Mouse (Mus musculus) hindbrain, embryonic 13.5 days (tissue): Measurements from ENCODE around the gene Gm13030. TPM values are rescaled to one million over a fixed set of nuclear protein-coding genes. Genes with fewer than 3 reads are reported as not detected.
A peak's percentile ranks its signal among the peaks of the same experiment; 100 is the strongest.
"Not testable (repeated sequence)": the region's sequence is repeated elsewhere in the genome, so short reads cannot be mapped to it uniquely, and the experiment has no call there.

ENCODE experiments used
- ATAC-seq: fragments of 200-750 bp; cut with Nextera tagmentation; 2 replicates; pipeline ENCODE4 v1.8.0; 2017; ENCODE audit warnings: moderate TSS enrichment; ENCODE audit not compliant: low FRiP score
- H3K27ac ChIP-seq: fragments of 300-500 bp; sonication (generic); 2 replicates; pipeline ENCODE4 v1.5.1; 2015; ENCODE audit warnings: inconsistent platforms, mild to moderate bottlenecking, moderate library complexity
- H3K27me3 ChIP-seq: fragments of 300-500 bp; sonication (generic); 2 replicates; pipeline ENCODE4 v1.6.1; 2015; ENCODE audit warnings: mild to moderate bottlenecking, inconsistent platforms
- H3K36me3 ChIP-seq: fragments of 300-500 bp; sonication (generic); 2 replicates; pipeline ENCODE4 v1.6.1; 2015; ENCODE audit warnings: mild to moderate bottlenecking, inconsistent platforms
- H3K4me1 ChIP-seq: fragments of 300-500 bp; sonication (generic); replicated peaks from 2 replicates; pipeline ENCODE4 v1.6.1; 2015; ENCODE audit warnings: inconsistent platforms
- H3K4me2 ChIP-seq: fragments of 300-500 bp; sonication (generic); 2 replicates; pipeline ENCODE4 v1.6.1; 2015; ENCODE audit warnings: inconsistent platforms, mild to moderate bottlenecking, moderate library complexity
- H3K4me3 ChIP-seq: fragments of 300-500 bp; sonication (generic); 2 replicates; pipeline ENCODE4 v1.5.1; 2015; ENCODE audit warnings: mild to moderate bottlenecking, inconsistent platforms
- H3K9ac ChIP-seq: fragments of 300-500 bp; sonication (generic); 2 replicates; pipeline ENCODE4 v1.6.1; 2015; ENCODE audit warnings: mild to moderate bottlenecking, inconsistent platforms
- H3K9me3 ChIP-seq: fragments of 300-500 bp; sonication (generic); 2 replicates; pipeline ENCODE4 v1.6.1; 2016; ENCODE audit warnings: inconsistent platforms
- WGBS: fragments of 180-500 bp; shearing (Covaris S2); methylation state at CpG from one replicate; pipeline ENCODE4 v1.1.7; 2015; 5-methylcytosine and 5-hydroxymethylcytosine counted together
- polyA plus RNA-seq: library from polyadenylated mRNA; unstranded; fragments of >200 nt; fragmentation: Nextera tagmentation; extraction: Ambion mirVana; gene quantifications from 2 replicates; pipeline ENCODE4 v1.2.1, GENCODE M21; 2015

Gene Gm13030
- not detected in 2 replicates for polyA plus RNA-seq

- no peak within 1 kb of the TSS for H3K4me2 ChIP-seq
- no peak within 1 kb of the TSS for H3K27ac ChIP-seq
- H3K9me3 ChIP-seq: no peaks in the 10 kb centered on the region; the same call in 1 of the 2 replicates
- no peak within 1 kb of the TSS for H3K4me3 ChIP-seq
- H3K9ac ChIP-seq: no peak within 1 kb of the TSS
- no peaks in the 10 kb centered on the region for H3K27me3 ChIP-seq
- 0 out of 2 replicates have a peak, but pooled peaks cover 4% of the 10 kb centered on the region for H3K4me1 ChIP-seq
- WGBS: 78% methylated on average over 6 of the region's 6 CpGs
- no peak for ATAC-seq
- H3K36me3 ChIP-seq: no peaks in the 10 kb centered on the region
Measured at GRCm38 (mm10) chr4:138873864-138874263, at the start of gene Gm13030. TSS of gene Gm13030 (minus strand) at chr4:138873964.

- peaks cover 7% of the 10 kb centered on the region for H3K4me1 ChIP-seq
- ATAC-seq: peak; percentile 74
- 4% methylated on average over 11 of the region's 11 CpGs for WGBS
- peak overlapping the region; percentile 58; the same call in 1 of the 2 replicates for H3K9ac ChIP-seq
- H3K36me3 ChIP-seq: no peaks in the 10 kb centered on the region
- H3K9me3 ChIP-seq: no peaks in the 10 kb centered on the region
- H3K4me2 ChIP-seq: peak overlapping the region; percentile 52
- peak overlapping the region; percentile 12; the same call in 1 of the 2 replicates for H3K27ac ChIP-seq
- H3K4me3 ChIP-seq: peak overlapping the region; percentile 32
- H3K27me3 ChIP-seq: 0 out of 2 replicates have a peak, but pooled peaks cover 2% of the 10 kb centered on the region
Measured at GRCm38 (mm10) chr4:138922131-138922459, 48.3 kb upstream of the Gm13030 start.

GRCm38 (mm10) chr4:138921254-138922130 lies 47.7 kb upstream of the Gm13030 start:
- Histone ChIP-seq H3K4me3 (peak overlapping the region; percentile 32), H3K27ac (peak overlapping the region; percentile 62; the same call in 1 of the 2 replicates), H3K9ac (peak overlapping the region; percentile 58; the same call in 1 of the 2 replicates), H3K27me3 (0 out of 2 replicates have a peak, but pooled peaks cover under 1% of the 10 kb centered on the region), H3K4me2 (peak overlapping the region; percentile 52), H3K36me3 (no peaks in the 10 kb centered on the region), H3K4me1 (peaks cover 7% of the 10 kb centered on the region), H3K9me3 (no peaks in the 10 kb centered on the region)
- 31% methylated on average over 20 of the region's 20 CpGs for WGBS
- peak; percentile 70 for ATAC-seq

- Histone ChIP-seq H3K4me1 (peaks cover 17% of the 10 kb centered on the region), H3K36me3 (no peaks in the 10 kb centered on the region), H3K4me3 (no peak overlapping the region), H3K4me2 (no peak overlapping the region), H3K9me3 (no peaks in the 10 kb centered on the region), H3K27me3 (no peaks in the 10 kb centered on the region), H3K27ac (no peak overlapping the region), H3K9ac (no peak overlapping the region)
- no peak for ATAC-seq
- 85% methylated on average over 9 of the region's 9 CpGs for WGBS
Measured at GRCm38 (mm10) chr4:138917282-138917681, 43.5 kb upstream of the Gm13030 start.

- H3K4me1 ChIP-seq: peaks cover 35% of the 10 kb centered on the region
- peak within 1 kb of the TSS; percentile 81 for H3K4me2 ChIP-seq
- ATAC-seq: peak; percentile 95
- no peaks in the 10 kb centered on the region for H3K9me3 ChIP-seq
- H3K27ac ChIP-seq: peak within 1 kb of the TSS; percentile 79
- no peaks in the 10 kb centered on the region for H3K27me3 ChIP-seq
- 1% methylated on average over 36 of the region's 39 CpGs for WGBS
- peaks cover 11% of the 10 kb centered on the region for H3K36me3 ChIP-seq
- peak within 1 kb of the TSS; percentile 95 for H3K9ac ChIP-seq
- H3K4me3 ChIP-seq: peak within 1 kb of the TSS; percentile 96
Measured at GRCm38 (mm10) chr4:138913797-138914196, 40.0 kb upstream of the Gm13030 start, which contains the start of gene Otud3. TSS of gene Otud3 (minus strand) at chr4:138913945.

GRCm38 (mm10) chr4:138913141-138913787 lies 39.5 kb upstream of the Gm13030 start:
- under 1% methylated on average over 52 of the region's 52 CpGs for WGBS
- Histone ChIP-seq H3K4me3 (peak overlapping the region; percentile 96), H3K9ac (peak overlapping the region; percentile 95), H3K4me1 (peaks cover 35% of the 10 kb centered on the region), H3K4me2 (peak overlapping the region; percentile 81), H3K9me3 (no peaks in the 10 kb centered on the region), H3K27ac (peak overlapping the region; percentile 79), H3K36me3 (peaks cover 13% of the 10 kb centered on the region), H3K27me3 (no peaks in the 10 kb centered on the region)
- peak; percentile 64 for ATAC-seq

- no peak overlapping the region for H3K4me3 ChIP-seq
- no peak overlapping the region for H3K4me2 ChIP-seq
- peaks cover 10% of the 10 kb centered on the region for H3K4me1 ChIP-seq
- H3K36me3 ChIP-seq: peaks cover 86% of the 10 kb centered on the region
- WGBS: 96% methylated on average over 18 of the region's 18 CpGs
- H3K9me3 ChIP-seq: no peaks in the 10 kb centered on the region
- ATAC-seq: no peak
- H3K9ac ChIP-seq: no peak overlapping the region
- no peaks in the 10 kb centered on the region for H3K27me3 ChIP-seq
- no peak overlapping the region for H3K27ac ChIP-seq
Measured at GRCm38 (mm10) chr4:138905624-138906337, 32.0 kb upstream of the Gm13030 start.

GRCm38 (mm10) chr4:138899361-138899760 lies 25.6 kb upstream of the Gm13030 start:
- no peak overlapping the region for H3K4me3 ChIP-seq
- H3K27me3 ChIP-seq: no peaks in the 10 kb centered on the region
- no peak overlapping the region for H3K9ac ChIP-seq
- no peaks in the 10 kb centered on the region for H3K4me1 ChIP-seq
- H3K36me3 ChIP-seq: peaks cover 94% of the 10 kb centered on the region
- H3K9me3 ChIP-seq: no peaks in the 10 kb centered on the region
- no peak for ATAC-seq
- no peak overlapping the region for H3K27ac ChIP-seq
- WGBS: 79% methylated on average over 7 of the region's 7 CpGs
- H3K4me2 ChIP-seq: no peak overlapping the region

- not testable (repeated sequence) for ATAC-seq, H3K4me2 ChIP-seq, H3K4me1 ChIP-seq, H3K27ac ChIP-seq, H3K27me3 ChIP-seq, H3K9me3 ChIP-seq, H3K4me3 ChIP-seq, H3K9ac ChIP-seq
- peaks cover 86% of the 10 kb centered on the region for H3K36me3 ChIP-seq
- 88% methylated on average over 11 of the region's 11 CpGs for WGBS
Measured at GRCm38 (mm10) chr4:138893789-138894188, 20.0 kb upstream of the Gm13030 start.

GRCm38 (mm10) chr4:138892655-138893054 lies 18.9 kb upstream of the Gm13030 start:
- H3K9ac ChIP-seq: no peak overlapping the region
- H3K36me3 ChIP-seq: peaks cover 75% of the 10 kb centered on the region
- ATAC-seq: no peak
- H3K4me3 ChIP-seq: no peak overlapping the region
- H3K4me1 ChIP-seq: no peaks in the 10 kb centered on the region
- no peaks in the 10 kb centered on the region for H3K9me3 ChIP-seq
- no peak overlapping the region for H3K27ac ChIP-seq
- 83% methylated on average over 6 of the region's 6 CpGs for WGBS
- no peaks in the 10 kb centered on the region for H3K27me3 ChIP-seq
- H3K4me2 ChIP-seq: no peak overlapping the region

GRCm38 (mm10) chr4:138889635-138890034 lies 15.9 kb upstream of the Gm13030 start:
- no peaks in the 10 kb centered on the region for H3K9me3 ChIP-seq

GRCm38 (mm10) chr4:138889165-138889564 lies 15.4 kb upstream of the Gm13030 start:
- no peak for ATAC-seq
- Histone ChIP-seq H3K9ac (no peak overlapping the region), H3K36me3 (peaks cover 40% of the 10 kb centered on the region), H3K4me2 (no peak overlapping the region), H3K4me3 (no peak overlapping the region), H3K9me3 (no peaks in the 10 kb centered on the region), H3K4me1 (no peaks in the 10 kb centered on the region), H3K27ac (peak overlapping the region; percentile 35; the same call in 1 of the 2 replicates), H3K27me3 (no peaks in the 10 kb centered on the region)
- WGBS: 66% methylated on average over 7 of the region's 7 CpGs

More at GRCm38 (mm10) chr4:138889635-138890034, 15.9 kb upstream of the Gm13030 start:
- Histone ChIP-seq H3K36me3 (peaks cover 44% of the 10 kb centered on the region), H3K4me3 (no peak overlapping the region), H3K9ac (no peak overlapping the region), H3K27ac (peak overlapping the region; percentile 35; the same call in 1 of the 2 replicates), H3K27me3 (no peaks in the 10 kb centered on the region), H3K4me1 (no peaks in the 10 kb centered on the region), H3K4me2 (no peak overlapping the region)
- 79% methylated on average over 8 of the region's 8 CpGs for WGBS
- no peak for ATAC-seq
